Mouse (Mus musculus) lung, postnatal 10 days (tissue): Measurements from ENCODE around the gene A630095N17Rik.
A peak's percentile ranks its signal among the peaks of the same experiment; 100 is the strongest.

Source experiments
- DNase-seq: peaks from one replicate; pipeline ENCODE4 v3.0.0; 2021

The A630095N17Rik gene

DNA sequence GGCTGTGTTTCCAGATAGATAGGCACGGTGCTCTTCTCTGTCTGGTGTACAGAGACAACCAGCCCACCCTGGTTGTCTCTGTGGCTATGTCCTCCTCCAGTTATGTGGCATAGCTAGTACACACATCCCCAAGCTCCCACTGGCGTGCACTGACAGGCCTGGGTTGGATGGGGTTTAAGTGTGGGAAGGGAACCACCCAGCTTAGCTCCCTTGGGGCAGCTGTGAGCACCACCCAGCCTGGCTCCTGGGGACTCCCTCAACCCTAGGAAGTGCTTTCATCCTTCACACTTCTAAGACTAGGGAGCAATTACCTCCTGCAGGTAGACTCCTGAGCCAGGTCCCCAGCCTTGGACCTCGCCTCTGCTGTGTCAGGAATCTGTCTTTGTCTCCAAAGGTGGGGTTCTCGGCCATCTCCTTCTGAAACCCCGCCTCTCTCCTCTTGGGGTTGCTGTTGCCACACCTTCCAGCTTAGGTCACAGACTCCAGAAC is at the start of gene A630095N17Rik:
Gene A630095N17Rik, minus strand, starts transcription at position 439 of the 489 bp plus-strand sequence.
- no peak for DNase-seq

- no peak for DNase-seq
Observed at GRCm38 (mm10) chr1:75278228-75278627, 46.3 kb upstream of the A630095N17Rik start, which contains the start of gene Resp18. TSS of gene Resp18 (minus strand) at chr1:75278415.

- peak; percentile 63 for DNase-seq
Observed at GRCm38 (mm10) chr1:75277195-75278188, 45.6 kb upstream of the A630095N17Rik start.

DNA sequence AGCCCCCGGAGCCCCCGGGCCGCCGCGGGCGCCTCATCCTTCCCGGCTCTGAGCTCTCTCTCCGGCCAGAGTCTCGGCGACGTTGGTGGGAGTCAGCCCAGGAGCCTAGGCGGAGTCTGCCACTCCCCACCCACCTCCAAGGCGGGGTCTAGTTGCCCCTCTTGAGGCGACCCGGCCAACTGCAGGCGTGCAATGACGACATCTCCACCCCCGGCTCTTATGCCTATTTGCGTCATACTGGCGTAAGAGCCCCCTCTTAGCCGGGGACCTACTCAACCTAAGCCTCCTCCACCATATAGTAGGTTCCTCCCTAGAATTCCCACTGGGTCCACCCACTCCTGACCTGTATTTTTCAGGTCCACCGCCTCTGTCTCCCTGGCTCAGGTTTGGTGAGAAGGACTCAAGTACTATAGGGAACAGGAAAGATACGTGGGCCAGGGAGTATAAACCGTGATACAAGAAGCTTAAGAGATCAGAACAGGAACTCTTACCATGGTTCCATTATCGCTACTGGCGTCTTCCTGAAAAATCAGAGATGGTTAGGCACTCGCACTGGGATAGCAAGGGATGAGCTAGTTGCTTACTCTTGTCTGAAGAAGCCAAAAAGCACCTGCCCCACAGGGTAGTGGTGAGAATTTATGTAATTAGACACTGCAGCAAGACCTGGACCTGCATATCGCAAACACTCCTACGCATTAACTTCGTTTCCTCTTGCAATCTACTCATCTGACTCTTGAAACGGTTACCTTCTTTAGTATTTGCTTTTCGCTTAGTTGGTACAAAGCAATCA is 32.4 kb upstream of the A630095N17Rik start, which contains the start of gene Ptprn:
Gene Ptprn, minus strand, starts transcription at position 412 of the 790 bp plus-strand sequence.
- no peak for DNase-seq

DNA sequence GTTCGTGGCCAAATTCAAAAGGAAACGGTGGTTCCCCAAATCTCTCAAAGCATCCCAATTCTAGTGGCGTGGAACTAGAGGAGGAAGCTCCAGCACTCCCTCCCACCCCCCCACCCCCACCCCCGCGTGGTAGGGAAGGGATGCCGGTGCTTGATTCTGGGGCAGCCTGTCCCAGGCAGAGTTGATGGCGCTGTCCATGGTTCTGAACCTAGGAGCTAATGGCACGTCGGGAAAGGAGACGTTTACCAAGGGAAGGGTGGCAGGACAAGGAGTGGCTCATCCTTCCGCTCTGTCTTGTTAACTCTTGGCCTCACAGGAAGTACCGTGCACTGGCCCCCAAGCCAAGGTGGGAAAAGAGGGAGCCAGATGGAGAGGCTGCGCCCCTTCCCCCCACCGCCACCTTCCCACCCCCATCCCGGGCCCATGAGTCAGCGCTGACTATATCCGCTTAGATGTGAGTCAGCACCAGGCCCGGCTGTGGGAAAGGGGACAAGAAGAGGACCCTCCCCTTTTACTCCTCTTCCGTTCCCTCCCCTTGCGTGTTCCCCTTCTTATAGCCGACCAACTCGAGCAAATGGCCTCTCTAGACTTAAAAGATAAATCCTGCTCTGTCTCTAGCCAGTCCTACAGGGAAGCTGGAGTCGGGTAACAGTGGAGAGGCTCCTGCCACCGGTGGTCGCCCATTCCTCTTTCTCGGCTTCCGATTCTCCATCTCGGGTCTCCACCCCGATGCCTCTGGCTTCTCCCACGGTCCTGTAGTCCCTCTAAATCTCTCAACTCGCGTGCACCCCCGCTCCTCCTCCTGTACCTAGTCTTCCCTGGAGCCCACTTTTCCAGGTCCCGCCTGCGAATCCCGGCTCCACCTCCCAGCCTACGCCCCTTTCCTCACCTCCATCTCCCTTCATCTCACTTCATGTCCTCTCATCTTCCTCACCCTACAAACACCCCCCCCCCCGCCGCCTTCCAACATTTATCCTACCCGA is 31.4 kb upstream of the A630095N17Rik start:
- DNase-seq: peak; percentile 79

DNA sequence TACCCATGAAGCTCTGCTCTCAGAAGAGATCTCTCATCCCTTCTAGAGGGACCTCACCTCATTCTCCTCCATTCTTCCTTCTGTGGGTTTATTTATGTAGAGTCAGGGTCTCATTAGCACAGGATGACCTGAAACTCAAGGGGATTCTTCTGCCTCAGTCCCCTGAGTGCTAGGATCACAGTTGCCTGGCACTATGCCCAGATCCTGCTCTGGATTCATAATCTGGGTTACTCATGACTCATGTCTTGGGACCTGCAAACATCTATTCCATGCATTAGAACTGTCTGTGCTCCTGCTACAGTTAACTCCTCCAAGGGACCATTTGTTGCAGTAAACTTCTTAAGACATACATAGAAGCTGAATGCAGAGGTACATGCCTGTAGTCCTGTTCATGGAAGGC is 29.4 kb upstream of the A630095N17Rik start:
- DNase-seq: no peak

- DNase-seq: no peak
Observed at GRCm38 (mm10) chr1:75255516-75256046, 23.7 kb upstream of the A630095N17Rik start.

DNA sequence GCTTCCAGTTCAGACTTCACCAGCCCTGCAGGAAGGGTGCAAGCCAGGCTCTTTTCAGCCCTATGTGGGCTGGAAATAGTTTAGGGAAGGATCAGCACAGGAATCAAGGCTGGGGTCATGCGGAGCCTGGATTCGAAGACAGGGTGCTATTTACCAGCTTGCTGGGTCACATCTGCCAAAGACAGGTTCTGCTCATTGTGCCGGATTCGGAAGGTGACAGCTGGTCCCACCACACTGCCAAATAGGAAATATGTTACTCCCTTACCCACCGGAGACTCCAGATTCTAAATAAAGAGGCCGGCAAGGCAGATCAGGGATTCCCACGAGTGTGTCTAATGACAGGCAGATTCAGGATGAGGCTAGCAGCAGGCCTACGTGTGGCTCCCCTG is 22.7 kb upstream of the A630095N17Rik start:
- DNase-seq: no peak

GRCm38 (mm10) chr1:75253849-75254624 is 22.1 kb upstream of the A630095N17Rik start:
- peak; percentile 88 for DNase-seq

DNA sequence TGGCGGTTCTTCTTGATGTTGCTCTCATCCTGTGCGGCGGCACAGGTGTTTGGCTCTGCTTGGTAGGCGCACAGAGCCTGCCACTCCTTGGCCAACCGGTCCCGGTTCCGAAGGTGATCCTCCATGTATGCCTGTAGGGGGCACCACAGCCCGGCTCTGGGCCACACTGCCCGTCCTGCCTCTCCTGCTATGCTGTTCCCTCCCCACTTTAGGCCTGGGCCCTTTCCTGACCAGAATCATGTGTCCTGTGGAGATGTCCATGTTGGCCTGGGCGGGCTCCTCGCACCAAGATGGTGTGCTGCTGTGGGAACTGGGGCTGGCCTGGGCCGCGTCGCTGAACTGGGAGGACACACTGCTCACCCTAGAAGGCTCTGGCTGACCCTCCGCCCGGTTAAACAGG is 21.1 kb upstream of the A630095N17Rik start:
- DNase-seq: no peak

DNA sequence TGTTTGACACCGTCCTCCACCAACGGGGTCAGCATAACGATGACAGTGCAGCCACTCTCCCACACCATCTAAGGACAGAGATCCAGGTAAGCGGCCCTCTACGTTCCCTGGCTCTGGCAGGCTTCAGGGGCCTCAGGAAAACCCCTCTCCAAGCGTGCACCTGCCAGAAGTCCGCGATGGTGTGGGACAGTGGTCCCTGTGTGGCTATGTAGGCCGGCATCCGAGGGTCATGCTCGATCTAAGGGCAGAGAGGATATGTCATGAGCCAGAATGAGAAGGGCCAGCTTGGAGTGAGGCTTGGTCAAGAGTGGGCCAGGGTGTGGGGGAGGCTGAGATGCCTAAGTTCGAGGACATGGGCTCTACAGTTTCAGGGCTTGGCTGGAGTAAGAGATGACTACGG is 20.4 kb upstream of the A630095N17Rik start:
- DNase-seq: no peak

GRCm38 (mm10) chr1:75251112-75251970 is 19.4 kb upstream of the A630095N17Rik start:
- DNase-seq: peak; percentile 85

DNA sequence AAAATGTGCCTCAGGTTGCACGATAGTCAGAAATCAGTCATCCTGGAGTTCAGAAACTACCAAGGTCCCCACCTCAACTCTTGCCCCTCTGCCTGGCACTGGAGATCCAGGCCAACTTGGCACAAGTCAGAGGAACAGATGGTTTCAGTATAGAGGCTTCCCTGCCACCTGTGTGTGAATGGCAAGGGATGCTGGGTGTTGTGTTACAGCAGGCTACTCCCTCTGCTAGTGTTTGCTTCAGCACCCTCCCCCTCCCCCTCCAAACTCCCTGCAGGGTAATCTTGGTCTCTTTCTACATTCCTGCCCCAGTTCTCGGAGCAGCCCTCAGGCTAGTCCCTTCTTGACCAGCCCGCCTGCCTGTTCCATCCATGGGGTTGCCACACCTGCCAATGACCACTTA is 18.6 kb upstream of the A630095N17Rik start:
- no peak for DNase-seq

DNA sequence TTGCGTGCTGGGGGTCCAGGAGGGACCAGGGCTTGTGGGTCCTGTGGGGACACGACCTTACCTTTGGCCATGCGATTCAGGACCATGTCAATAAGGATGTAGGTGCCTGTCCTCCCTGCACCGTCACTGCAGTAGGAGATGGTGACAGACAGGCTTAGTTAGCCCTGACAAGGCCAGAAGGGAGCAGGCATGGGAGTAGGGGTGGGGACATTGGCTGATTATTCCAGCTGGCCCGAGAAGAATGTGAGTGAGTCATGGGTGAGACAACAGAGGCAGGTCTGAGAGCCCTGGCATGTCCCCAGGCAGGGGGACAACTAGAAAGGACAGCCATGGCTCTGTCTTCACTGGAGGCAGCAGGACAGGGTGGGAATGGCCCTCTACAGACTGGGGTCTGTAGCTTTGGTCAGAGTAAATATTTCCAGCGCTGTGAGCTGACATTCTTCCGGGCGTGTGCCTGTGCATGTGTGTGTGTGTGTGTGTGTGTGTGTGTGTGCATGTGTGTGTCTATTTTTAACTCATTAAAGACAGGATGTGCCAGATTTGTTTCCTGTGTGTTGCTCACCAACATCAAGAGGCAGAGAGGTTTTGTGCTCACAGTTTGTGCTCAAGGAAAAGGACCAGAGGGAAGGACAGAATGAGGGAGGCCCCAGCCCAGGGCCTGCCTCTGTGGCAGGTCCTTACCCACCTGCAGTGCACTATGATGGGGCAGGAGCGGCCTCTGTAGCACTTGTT is 16.3 kb upstream of the A630095N17Rik start:
- peak; percentile 69 for DNase-seq

DNA sequence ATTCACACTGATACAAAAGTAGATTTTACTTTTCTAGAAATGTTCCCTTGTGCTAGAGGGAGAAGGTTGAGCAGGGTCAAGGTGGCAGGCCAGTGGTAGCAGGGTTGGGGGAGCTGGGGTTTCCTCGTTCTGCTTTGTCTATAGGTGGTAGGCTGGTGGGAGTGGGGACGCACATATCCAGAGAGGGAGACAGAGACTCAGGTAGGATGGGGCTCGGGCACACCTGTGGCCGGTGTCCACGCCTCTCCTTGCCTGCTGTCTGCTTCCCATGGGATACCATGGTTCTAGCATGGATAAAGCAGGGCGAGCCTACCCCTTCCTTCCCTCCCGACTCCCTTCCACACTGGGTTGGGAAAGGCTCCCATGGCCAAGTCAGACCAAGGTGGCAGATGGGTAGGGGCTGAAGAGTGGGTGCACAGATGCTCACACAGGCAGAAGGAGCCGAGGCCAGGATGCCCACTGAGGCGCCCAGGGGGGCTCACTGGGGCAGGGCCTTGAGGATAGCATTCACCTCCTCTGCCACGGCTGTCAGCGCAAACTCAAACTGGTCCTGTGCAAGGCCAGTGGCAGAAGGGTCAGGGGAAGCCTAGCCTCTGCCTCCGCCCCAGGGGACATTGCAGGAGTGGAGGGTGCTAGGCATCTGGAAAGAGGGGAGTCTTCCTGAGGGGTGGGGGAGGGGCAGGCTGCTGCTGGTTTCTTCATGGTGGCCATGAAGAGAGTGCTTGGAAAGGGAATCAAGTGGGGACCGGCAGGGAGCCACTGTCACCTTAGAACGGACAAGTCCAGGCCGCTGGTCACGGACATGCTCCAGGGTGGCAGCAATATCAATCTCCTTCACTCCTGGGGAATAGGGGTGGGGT is 15.4 kb upstream of the A630095N17Rik start:
- no peak for DNase-seq

DNA sequence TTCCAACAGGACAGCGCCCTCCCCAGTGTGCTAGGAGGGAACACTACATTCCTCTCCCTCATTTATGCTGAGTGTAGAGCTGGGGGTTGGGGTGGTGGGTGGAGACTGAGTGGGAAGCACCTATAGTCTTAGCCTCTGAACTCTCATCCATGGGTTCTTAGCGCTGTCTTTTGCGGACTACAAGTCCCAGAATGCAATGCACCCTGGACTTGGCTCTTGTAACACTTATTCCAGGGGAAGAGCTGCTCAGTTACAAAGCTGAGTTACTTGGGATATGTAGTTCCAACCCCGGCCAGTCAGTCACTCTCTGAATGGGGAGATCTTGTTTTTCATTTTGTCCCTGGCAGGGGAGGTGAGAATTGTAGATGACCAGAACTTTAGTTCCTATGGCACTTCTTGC is 12.9 kb upstream of the A630095N17Rik start:
- DNase-seq: peak; percentile 65

- DNase-seq: no peak
Observed at GRCm38 (mm10) chr1:75244175-75244826, 12.4 kb upstream of the A630095N17Rik start.

GRCm38 (mm10) chr1:75243411-75243810 is 11.5 kb upstream of the A630095N17Rik start:
- DNase-seq: no peak
